ENCODE assay signal across 17 mouse cellular contexts in genomic region chr11:120103431-120103997, GRCm38 (mm10).
"Had no signal": no experiment of that assay in that cellular context is flagged by ENCODE, and none has a peak within 500 bp of the region (broad histone marks: within the 10 kb centered on the region; RNA-seq: fewer than 3 reads in every experiment).

No protein-coding gene starts in this region.

- H3K27me3 ChIP-seq: limb, embryonic 13.5 days; midbrain, embryonic 13.5 days; stomach, embryonic 15.5 days had no signal

- H3K9ac ChIP-seq: limb, embryonic 13.5 days; liver, embryonic 14.5 days; liver, postnatal 0 days; lung, embryonic 14.5 days; midbrain, embryonic 13.5 days; stomach, embryonic 15.5 days had no signal

- H3K4me3 ChIP-seq: layer of hippocampus, adult 2 months; limb, embryonic 10.5 days; limb, embryonic 13.5 days; midbrain, embryonic 13.5 days; stomach, embryonic 15.5 days had no signal

- H3K9me3 ChIP-seq: limb, embryonic 10.5 days; limb, embryonic 13.5 days; midbrain, embryonic 13.5 days; stomach, embryonic 15.5 days had no signal

- H3K4me2 ChIP-seq: limb, embryonic 13.5 days; lung, embryonic 14.5 days; midbrain, embryonic 13.5 days; stomach, embryonic 15.5 days had no signal

- ATAC-seq: liver, postnatal 0 days; lung, postnatal 0 days; midbrain, embryonic 13.5 days had no signal

- DNase-seq: kidney, postnatal 25 days; layer of hippocampus, adult 9-11 months; liver, postnatal 0 days; lung, embryonic 14.5 days; retina, postnatal 1 day; right cerebral cortex, postnatal 25 days; spleen, adult 18-20 months; thymus, postnatal 25 days had no signal

- H3K27ac ChIP-seq: kidney, postnatal 0 days; limb, embryonic 10.5 days; limb, embryonic 13.5 days; liver, embryonic 14.5 days; macrophage; midbrain, embryonic 13.5 days; stomach, embryonic 15.5 days had no signal
